Mouse (Mus musculus): Measurements from ENCODE around the gene Dppa5a. TPM values are rescaled to one million over a fixed set of nuclear protein-coding genes. Genes with fewer than 3 reads are reported as not detected.

Gene Dppa5a
- 3.7 and 4.6 TPM in 2 replicates for polyA plus RNA-seq (2012; rRNA removed)

GRCm38 (mm10) chr9:78367959-78368358 lies at the start of gene Dppa5a:
Dppa5a (minus strand) TSS chr9:78368177.

DNA sequence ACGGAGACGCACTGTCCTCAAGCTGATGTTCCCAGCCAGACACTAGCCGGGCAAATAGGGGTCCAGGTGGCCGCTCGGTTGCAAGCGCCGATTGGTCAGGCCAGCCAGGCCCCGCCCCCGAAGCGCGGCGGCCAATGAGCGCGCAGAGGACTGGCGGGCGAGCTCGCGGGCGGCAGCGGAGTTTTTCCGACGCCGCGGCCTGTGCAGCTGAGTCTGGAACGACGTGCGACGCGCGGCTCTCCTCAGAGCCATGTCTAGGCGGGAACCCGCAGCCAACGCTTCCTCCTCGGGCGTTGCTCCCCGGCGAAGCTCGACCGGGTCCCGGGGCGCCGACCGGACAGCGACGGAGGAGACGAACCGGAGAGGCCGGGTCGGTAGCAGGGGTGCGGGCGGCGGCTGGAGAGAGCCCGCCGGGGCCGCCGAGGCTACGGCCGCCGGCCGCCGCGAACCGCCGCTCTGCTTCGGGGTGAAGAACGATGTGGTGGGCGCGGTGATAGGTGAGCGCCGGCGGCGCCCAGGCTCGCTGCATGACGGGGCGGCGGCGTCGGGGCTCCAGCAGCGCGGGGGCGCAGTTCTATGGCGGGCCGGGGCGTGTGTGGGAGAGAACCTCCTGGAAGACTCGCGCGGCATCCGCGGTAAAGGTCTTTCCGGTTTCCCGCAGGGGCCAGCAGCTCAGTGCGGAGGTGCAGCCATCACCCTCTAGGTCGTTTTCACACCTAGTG lies 27.8 kb upstream of the Dppa5a start, which contains the start of gene Ddx43:
Gene Ddx43 (plus strand): TSS at position 148 of the 722 bp plus-strand sequence.

GRCm38 (mm10) chr9:78378113-78378785 lies 10.3 kb upstream of the Dppa5a start, which contains the start of gene Ooep:
Ooep (minus strand) TSS chr9:78378725.

GRCm38 (mm10) chr9:78355611-78356010 lies 12.4 kb downstream of the Dppa5a start, which contains the start of gene Gsta2:
Gsta2 (minus strand) TSS chr9:78355788.

GRCm38 (mm10) chr9:78327289-78327688 lies 40.7 kb downstream of the Dppa5a start, which contains the start of gene Omt2b:
Omt2b (plus strand) TSS chr9:78327589.

Other genes starting within 250 kb of the Dppa5a start
- gene Gsta4, start 185.4 kb downstream of the Dppa5a start, polyA plus RNA-seq (2012; rRNA removed): 10.6 and 16.4 TPM in 2 replicates
- not detected in 2 replicates for gene Gsta1, start 137.5 kb downstream of the Dppa5a start, polyA plus RNA-seq (2012; rRNA removed)
- not detected in 2 replicates for gene Gm3776, start 111.0 kb downstream of the Dppa5a start, polyA plus RNA-seq (2012; rRNA removed)
- gene Gm10639, start 78.3 kb downstream of the Dppa5a start, polyA plus RNA-seq (2012; rRNA removed): not detected in 2 replicates
- gene Omt2a, start 53.4 kb downstream of the Dppa5a start, polyA plus RNA-seq (2012; rRNA removed): not detected in 2 replicates
- not detected in 2 replicates for gene Omt2b, start 40.6 kb downstream of the Dppa5a start, polyA plus RNA-seq (2012; rRNA removed)
- gene Gsta2, start 12.4 kb downstream of the Dppa5a start, polyA plus RNA-seq (2012; rRNA removed): not detected in 2 replicates
- gene Ooep, start 10.5 kb upstream of the Dppa5a start, polyA plus RNA-seq (2012; rRNA removed): 3.3 and 3.5 TPM in 2 replicates
- gene Ddx43, start 27.6 kb upstream of the Dppa5a start, polyA plus RNA-seq (2012; rRNA removed): 0.45 and 0.66 TPM in 2 replicates
- gene Cgas, start 75.1 kb upstream of the Dppa5a start, polyA plus RNA-seq (2012; rRNA removed): 1.0 TPM in 2 replicates
- 26.2 and 28.5 TPM in 2 replicates for gene Mto1, start 80.0 kb upstream of the Dppa5a start, polyA plus RNA-seq (2012; rRNA removed)
- 0.87 and 1.3 TPM in 2 replicates for gene Gm17324, start 80.6 kb upstream of the Dppa5a start, polyA plus RNA-seq (2012; rRNA removed)
- 6,695 and 7,112 TPM in 2 replicates for gene Eef1a1, start 121.0 kb upstream of the Dppa5a start, polyA plus RNA-seq (2012; rRNA removed)
- 10.1 and 10.2 TPM in 2 replicates for gene Slc17a5, start 219.9 kb upstream of the Dppa5a start, polyA plus RNA-seq (2012; rRNA removed)
- 1.2 and 1.6 TPM in 2 replicates for gene Cd109, start 247.4 kb upstream of the Dppa5a start, polyA plus RNA-seq (2012; rRNA removed)

Measured in central nervous system, embryonic 18 days (tissue).